Mouse (Mus musculus) cortical plate, adult 2 months (tissue): ENCODE results near the gene Srrm4. TPM values are rescaled to one million over a fixed set of nuclear protein-coding genes. Genes with fewer than 3 reads are reported as not detected.
A peak's percentile ranks its signal among the peaks of the same experiment; 100 is the strongest.

Source experiments
- H3K27ac ChIP-seq: fragments of 200-500 bp; 2 replicates; pipeline ENCODE4 v1.5.1; 2012; ENCODE audit warnings: low read length, control low read depth, inconsistent platforms; ENCODE audit not compliant: insufficient read depth
- H3K4me1 ChIP-seq: fragments of 200-500 bp; 2 replicates; pipeline ENCODE4 v1.6.1; 2011; ENCODE audit warnings: low read length; ENCODE audit not compliant: control insufficient read depth, insufficient read depth
- H3K4me3 ChIP-seq: fragments of 200-500 bp; 2 replicates; pipeline ENCODE4 v1.5.1; 2011; ENCODE audit warnings: mild to moderate bottlenecking, low read length, control low read depth; ENCODE audit not compliant: insufficient read depth
- CTCF ChIP-seq: fragments of 200-500 bp; IDR thresholded peaks from 2 replicates; pipeline ENCODE4 v1.5.1; 2011; ENCODE audit warnings: mild to moderate bottlenecking, control low read depth, low read length; ENCODE audit not compliant: insufficient read depth; ENCODE audit errors: extremely low read depth
- POLR2A ChIP-seq: fragments of 200-500 bp; IDR thresholded peaks from 2 replicates; pipeline ENCODE4 v1.6.1; 2011; ENCODE audit warnings: mild to moderate bottlenecking, low read length, control low read depth; ENCODE audit not compliant: insufficient read depth; ENCODE audit errors: extremely low read depth
- polyA plus RNA-seq: library from polyadenylated mRNA; depleted of rRNA; stranded (reverse); fragments of >200 nt; gene quantifications from 2 replicates; pipeline ENCODE4 v1.2.3, GENCODE M21; 2012

The Srrm4 gene
- polyA plus RNA-seq, 1 experiment = 18.4 TPM

DNA sequence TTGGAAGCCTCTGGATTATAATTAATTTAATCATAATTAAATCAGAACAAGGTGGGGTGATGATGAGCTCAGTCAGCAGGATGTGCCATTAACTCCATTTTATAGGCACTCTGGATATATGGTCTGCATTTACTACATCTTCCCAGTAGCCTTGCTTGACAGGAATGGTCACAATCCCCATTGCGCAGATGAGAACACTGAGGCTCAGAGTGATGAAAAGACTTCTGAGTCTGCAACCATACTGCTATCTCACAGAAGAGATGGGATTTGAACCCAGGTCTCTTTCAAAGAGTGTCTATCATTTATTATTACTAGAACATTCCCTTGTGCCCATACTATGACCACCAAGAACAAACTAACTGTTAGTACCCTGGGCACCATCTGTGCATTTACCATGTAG is 171.4 kb downstream of the Srrm4 start:
- no peak overlapping the region for H3K27ac ChIP-seq
- H3K4me1 ChIP-seq = no peaks in the 10 kb centered on the region
- no peak overlapping the region for H3K4me3 ChIP-seq
- TF ChIP-seq CTCF (no peak), POLR2A (no peak)

GRCm38 (mm10) chr5:116419322-116420045 is 172.1 kb downstream of the Srrm4 start:
- no peak for TF ChIP-seq POLR2A
- no peak for TF ChIP-seq CTCF
- H3K4me3 ChIP-seq = no peak overlapping the region
- no peak overlapping the region for H3K27ac ChIP-seq
- no peaks in the 10 kb centered on the region for H3K4me1 ChIP-seq

- Histone ChIP-seq H3K4me1 (no peaks in the 10 kb centered on the region), H3K4me3 (no peak overlapping the region)
- TF ChIP-seq POLR2A (no peak), CTCF (no peak)
These were observed 175.4 kb downstream of the Srrm4 start for GRCm38 (mm10) chr5:116416208-116416607.

GRCm38 (mm10) chr5:116409689-116410590 is 181.7 kb downstream of the Srrm4 start:
- Histone ChIP-seq H3K4me3 (no peak overlapping the region), H3K4me1 (peaks cover 3% of the 10 kb centered on the region; the same call in 1 of the 2 replicates), H3K27ac (no peak overlapping the region)
- no peak for TF ChIP-seq POLR2A
- TF ChIP-seq CTCF = no peak

More at GRCm38 (mm10) chr5:116416208-116416607, 175.4 kb downstream of the Srrm4 start:
- no peak overlapping the region for H3K27ac ChIP-seq

DNA sequence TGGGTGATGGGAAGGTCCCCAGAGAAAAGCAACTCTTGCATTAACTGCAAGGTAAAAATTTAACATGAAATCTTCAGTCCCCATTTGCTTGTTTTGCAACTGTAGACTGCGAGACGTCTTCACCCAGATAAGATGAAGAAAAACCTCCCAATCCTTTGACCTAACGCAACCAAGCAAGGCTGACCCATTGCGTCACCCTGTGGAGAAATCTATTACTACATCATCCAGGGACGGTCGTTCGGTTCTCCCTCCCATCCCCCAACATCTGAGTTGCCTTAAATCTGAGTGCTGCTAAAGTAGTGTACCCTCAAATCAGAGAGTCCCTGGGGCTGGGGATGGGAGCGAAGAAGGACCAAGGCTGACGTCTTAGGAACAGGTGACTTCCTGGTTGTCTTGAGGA is 182.7 kb downstream of the Srrm4 start:
- no peak overlapping the region for H3K4me3 ChIP-seq
- peaks cover 3% of the 10 kb centered on the region; the same call in 1 of the 2 replicates for H3K4me1 ChIP-seq
- H3K27ac ChIP-seq = no peak overlapping the region
- no peak for TF ChIP-seq CTCF
- TF ChIP-seq POLR2A = no peak

DNA sequence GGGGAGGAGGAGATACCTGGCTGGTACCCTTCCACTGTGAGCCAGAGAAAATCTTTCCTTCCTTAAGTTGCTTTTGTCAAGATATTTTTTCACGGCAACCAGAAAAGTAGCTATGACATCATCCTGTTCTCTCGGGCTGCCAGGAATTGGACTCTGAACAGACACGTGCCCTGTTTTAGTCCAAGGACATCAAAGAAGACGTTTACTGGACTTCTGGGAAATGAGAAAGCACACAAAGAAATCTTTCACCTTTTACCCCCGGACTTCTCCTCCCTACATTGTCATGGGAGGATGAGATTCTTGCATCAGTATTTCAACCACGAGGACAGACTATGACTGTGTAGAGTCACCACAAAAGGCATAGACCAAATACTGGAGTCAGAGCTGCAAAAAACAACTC is 183.7 kb downstream of the Srrm4 start:
- H3K4me1 ChIP-seq = peaks cover 3% of the 10 kb centered on the region; the same call in 1 of the 2 replicates
- TF ChIP-seq CTCF (no peak), POLR2A (no peak)
- H3K4me3 ChIP-seq = no peak overlapping the region
- H3K27ac ChIP-seq = no peak overlapping the region

DNA sequence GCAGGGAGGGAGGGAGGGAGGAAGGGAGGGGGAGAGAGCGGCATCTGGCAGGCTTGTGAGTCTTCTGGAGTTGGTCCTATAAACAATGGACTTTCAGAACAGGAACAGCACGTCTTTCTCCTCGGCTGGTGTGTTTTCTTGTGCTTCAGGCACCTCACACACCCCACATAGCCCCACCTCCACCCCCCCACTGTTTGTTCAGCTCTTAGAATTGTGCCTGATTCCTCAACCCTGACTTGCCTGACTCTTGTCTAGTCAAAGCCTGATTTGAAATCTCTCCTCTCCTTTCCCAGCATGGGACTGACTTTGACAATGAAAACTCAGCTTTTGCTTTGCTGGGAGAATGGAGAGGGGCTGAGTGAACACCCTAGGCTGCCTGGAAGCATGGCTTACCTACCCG is 184.3 kb downstream of the Srrm4 start:
- no peak for TF ChIP-seq CTCF
- no peak for TF ChIP-seq POLR2A
- Histone ChIP-seq H3K27ac (0 out of 2 replicates have a peak overlapping the region, but pooled peaks have one; percentile 21), H3K4me1 (peaks cover 3% of the 10 kb centered on the region; the same call in 1 of the 2 replicates), H3K4me3 (no peak overlapping the region)

- peaks cover 3% of the 10 kb centered on the region; the same call in 1 of the 2 replicates for H3K4me1 ChIP-seq
- TF ChIP-seq POLR2A (no peak), CTCF (no peak)
- H3K4me3 ChIP-seq = no peak overlapping the region
- no peak overlapping the region for H3K27ac ChIP-seq
These were observed 185.1 kb downstream of the Srrm4 start for GRCm38 (mm10) chr5:116406507-116406906.

GRCm38 (mm10) chr5:116405934-116406333 is 185.7 kb downstream of the Srrm4 start:
- Histone ChIP-seq H3K27ac (no peak overlapping the region), H3K4me3 (no peak overlapping the region), H3K4me1 (peaks cover 3% of the 10 kb centered on the region; the same call in 1 of the 2 replicates)
- TF ChIP-seq POLR2A = no peak
- TF ChIP-seq CTCF = no peak
